Mouse (Mus musculus): ENCODE measurements around the gene Tmem131l. TPM values are rescaled to one million over a fixed set of nuclear protein-coding genes. Genes with fewer than 3 reads are reported as not detected.
A peak's percentile ranks its signal among the peaks of the same experiment; 100 is the strongest.

Tmem131l gene
- polyA plus RNA-seq, 1 experiment: 103 TPM

DNA sequence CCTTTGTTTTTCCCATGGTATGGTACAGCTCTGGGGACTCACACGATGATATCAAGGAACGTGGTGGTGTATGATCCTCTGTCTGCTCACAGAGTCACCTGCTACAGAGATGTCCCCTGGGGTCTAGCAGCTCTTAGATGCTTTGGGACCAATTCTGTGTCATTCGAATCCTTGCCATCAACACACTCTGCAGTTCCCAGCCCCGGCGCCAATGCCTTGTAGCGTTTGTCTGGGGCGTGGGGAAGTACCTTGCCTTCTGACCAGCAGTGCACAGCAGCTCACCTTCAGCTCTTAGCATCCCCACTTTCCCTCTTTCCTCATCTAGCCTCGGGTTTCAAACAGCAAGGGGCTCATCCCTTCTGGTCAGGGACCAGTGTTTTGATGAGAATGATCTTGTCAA lies 30.8 kb upstream of the Tmem131l start:
- TF ChIP-seq CTCF (IDR thresholded peaks at IDR 0.05; ENCODE audit: borderline replicate concordance, extremely low read depth, insufficient read depth, insufficient read length) (no peak), POLR2A (IDR thresholded peaks at IDR 0.05; ENCODE audit: borderline replicate concordance, extremely low read depth, insufficient read depth, insufficient read length, poor library complexity, severe bottlenecking) (no peak)
- DNase-seq (ENCODE audit: low read depth): no peak

DNA sequence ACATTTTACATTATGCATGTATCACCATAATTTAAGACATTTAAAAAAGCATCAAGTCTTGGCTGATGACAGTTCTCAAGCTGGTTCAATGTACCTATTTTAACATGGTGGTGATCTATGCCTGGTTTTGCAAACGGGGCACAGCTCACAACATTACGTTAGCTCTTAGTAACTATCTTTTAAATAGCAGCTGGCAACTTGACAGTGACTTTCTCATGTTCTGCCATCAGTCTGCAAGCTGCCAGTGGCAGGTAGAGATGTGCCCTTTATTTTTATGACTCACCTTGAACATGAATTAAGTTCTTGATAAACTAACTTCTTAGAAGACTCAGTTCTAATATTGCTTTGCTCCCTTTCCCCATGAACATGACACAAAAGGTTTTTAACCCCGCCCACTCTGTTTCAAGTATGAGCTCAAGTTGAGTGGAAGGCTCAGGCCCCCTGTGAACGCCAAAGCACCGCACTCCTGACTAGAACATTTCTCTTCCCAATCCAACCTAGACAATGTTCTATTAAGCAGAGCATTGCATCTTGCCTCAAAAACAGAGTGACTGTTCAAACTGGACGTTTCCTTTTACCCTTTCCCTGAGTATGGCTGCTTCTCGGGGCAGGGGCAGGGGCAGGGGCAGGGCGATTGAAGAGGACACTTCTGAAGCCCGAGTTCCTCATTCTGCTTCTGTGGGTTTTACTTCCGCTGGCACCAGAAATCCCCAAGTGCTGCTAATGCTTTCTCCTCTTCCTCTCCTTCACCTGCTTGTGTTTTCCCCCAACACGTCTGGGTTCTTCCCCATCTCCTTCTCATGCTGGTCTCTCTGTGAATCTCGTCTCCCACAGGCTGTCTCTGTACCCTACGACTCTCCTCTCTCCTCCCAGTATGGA lies 29.1 kb upstream of the Tmem131l start:
- DNase-seq (ENCODE audit: low read depth): no peak
- TF ChIP-seq POLR2A (IDR thresholded peaks at IDR 0.05; ENCODE audit: borderline replicate concordance, extremely low read depth, insufficient read depth, insufficient read length, poor library complexity, severe bottlenecking) (no peak), CTCF (IDR thresholded peaks at IDR 0.05; ENCODE audit: borderline replicate concordance, extremely low read depth, insufficient read depth, insufficient read length) (no peak)

DNA sequence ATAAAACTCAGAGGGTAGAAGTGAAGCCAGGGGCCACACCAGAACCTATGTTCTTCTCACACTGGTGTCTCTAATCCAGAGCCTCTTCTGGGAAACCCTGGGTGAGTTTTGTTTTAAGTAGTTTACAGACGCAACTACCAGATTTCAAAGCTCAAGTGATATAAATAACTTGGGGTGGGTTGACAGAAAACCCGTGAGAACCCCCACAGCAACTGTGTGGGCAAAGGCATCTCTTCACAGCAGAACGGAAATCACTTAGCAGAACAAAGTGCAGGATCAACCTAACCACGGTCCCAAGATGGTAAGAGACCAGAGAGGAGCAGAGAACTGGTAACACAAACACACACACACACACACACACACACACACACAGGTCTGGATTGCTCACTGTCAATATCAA lies 25.9 kb upstream of the Tmem131l start:
- no peak for DNase-seq (ENCODE audit: low read depth)
- TF ChIP-seq POLR2A (IDR thresholded peaks at IDR 0.05; ENCODE audit: borderline replicate concordance, extremely low read depth, insufficient read depth, insufficient read length, poor library complexity, severe bottlenecking) (no peak), CTCF (IDR thresholded peaks at IDR 0.05; ENCODE audit: borderline replicate concordance, extremely low read depth, insufficient read depth, insufficient read length) (no peak)

DNA sequence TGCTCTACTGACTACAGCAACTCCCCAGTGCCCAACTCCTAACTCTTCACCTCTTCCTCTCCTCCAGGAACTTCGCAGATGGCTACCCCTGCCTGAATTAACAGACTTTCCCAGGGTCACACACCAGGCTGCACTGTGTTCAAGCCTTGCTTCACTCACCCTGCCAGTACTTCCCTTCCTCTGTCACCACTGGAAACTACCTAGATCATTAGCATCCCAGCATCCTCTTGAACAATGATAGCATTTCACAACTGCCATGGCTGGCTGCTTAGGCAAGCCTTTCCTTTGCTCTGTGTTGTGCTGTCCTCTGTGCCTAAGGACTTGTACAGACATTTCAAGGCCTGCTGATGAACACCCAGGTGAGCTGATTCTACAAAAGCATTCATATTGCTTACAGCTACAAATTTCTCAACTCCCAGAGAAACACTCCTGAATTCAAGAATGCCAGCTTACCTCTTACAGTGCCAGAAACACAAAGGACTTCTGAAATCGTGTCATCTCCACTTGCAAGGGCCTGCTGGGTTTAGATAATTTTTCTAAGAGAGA lies 23.5 kb upstream of the Tmem131l start:
- peak; percentile 17 for DNase-seq (ENCODE audit: low read depth)
- TF ChIP-seq POLR2A (IDR thresholded peaks at IDR 0.05; ENCODE audit: borderline replicate concordance, extremely low read depth, insufficient read depth, insufficient read length, poor library complexity, severe bottlenecking) (no peak), CTCF (IDR thresholded peaks at IDR 0.05; ENCODE audit: borderline replicate concordance, extremely low read depth, insufficient read depth, insufficient read length) (no peak)

DNA sequence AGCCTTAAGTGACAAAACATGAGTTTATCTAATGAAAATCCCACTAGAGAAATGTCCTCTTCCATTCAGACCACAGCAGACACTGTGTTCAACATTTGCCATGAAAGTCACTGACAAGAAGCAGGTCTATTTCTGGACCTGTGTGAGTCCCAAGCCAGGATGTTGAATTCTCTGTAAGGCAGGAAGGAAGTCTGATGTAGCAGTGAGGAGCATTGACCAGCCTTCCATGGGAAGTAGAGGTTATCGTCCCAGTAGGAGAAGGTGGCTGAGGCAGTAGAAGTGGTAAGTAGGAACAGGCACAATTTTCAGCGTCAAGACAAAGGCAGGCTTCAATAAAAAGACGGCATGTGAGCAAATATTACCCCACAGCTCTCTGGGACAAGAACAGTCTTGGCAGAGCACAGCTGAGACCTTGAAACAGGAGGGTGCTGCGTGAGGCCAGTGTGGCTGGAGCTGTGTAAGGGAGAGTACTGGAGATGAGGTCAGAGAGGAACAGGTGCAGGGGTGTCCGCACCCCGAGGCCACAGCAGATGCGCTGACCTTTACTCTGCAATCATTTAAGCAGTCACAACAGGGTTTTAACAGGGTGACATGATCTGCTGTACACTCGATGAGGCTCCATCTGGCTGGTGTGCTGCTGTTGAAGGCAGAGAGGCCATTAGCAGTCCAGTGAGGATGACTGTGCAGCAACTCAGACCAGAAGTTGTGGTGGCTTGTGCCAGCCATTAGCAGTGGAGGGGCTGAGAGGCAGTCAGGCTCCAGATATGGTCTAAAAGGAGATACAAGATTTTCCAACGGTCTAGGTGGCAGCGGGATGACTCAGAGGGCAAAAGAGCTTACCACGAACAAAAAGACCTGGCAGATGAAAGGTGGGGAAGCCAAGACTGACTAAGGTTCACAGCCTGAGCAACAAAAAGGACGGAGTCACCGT lies 21.8 kb upstream of the Tmem131l start:
- no peak for TF ChIP-seq POLR2A (IDR thresholded peaks at IDR 0.05; ENCODE audit: borderline replicate concordance, extremely low read depth, insufficient read depth, insufficient read length, poor library complexity, severe bottlenecking)
- TF ChIP-seq CTCF (IDR thresholded peaks at IDR 0.05; ENCODE audit: borderline replicate concordance, extremely low read depth, insufficient read depth, insufficient read length): no peak
- DNase-seq (ENCODE audit: low read depth): no peak

DNA sequence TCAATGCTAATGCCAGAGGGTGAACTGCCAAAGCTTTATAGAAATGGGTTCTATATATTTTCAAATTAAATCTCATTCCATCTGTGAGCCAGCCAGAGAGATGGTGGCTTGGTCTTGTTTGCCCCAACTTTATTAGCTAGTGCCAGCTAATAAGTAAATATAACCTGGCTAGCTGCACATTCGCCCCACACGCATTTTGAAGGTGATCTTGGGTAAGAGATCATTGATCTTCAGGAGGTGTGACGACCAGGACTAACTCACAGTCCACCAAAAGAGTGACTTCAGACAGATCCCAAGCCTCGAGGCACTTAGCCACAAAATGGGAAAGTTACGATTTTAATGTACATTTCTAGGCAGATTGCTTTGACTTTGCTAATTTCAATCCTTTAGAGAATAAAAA lies 21.0 kb upstream of the Tmem131l start:
- TF ChIP-seq CTCF (IDR thresholded peaks at IDR 0.05; ENCODE audit: borderline replicate concordance, extremely low read depth, insufficient read depth, insufficient read length) (no peak), POLR2A (IDR thresholded peaks at IDR 0.05; ENCODE audit: borderline replicate concordance, extremely low read depth, insufficient read depth, insufficient read length, poor library complexity, severe bottlenecking) (no peak)
- no peak for DNase-seq (ENCODE audit: low read depth)

DNA sequence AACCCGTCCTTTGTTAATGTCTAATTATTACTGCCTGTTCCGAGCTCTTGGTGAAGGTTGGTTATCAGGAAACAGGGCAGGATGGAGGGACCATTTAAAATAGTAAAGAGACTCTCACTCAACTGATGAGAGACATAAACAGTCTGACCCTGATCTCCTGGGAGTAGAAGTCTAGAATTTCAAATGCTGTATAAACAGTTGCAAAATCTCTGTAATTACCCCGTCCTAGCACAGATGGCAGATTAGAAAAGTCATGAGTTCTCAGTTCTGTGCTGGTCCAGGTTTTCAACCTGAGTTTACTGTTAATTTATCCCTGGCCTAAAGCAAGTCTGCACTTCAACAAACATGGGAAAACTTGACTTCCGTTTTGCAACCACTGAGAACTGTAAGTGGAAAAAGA lies 20.2 kb upstream of the Tmem131l start:
- TF ChIP-seq POLR2A (IDR thresholded peaks at IDR 0.05; ENCODE audit: borderline replicate concordance, extremely low read depth, insufficient read depth, insufficient read length, poor library complexity, severe bottlenecking): no peak
- no peak for TF ChIP-seq CTCF (IDR thresholded peaks at IDR 0.05; ENCODE audit: borderline replicate concordance, extremely low read depth, insufficient read depth, insufficient read length)
- peak; percentile 26 for DNase-seq (ENCODE audit: low read depth)

DNA sequence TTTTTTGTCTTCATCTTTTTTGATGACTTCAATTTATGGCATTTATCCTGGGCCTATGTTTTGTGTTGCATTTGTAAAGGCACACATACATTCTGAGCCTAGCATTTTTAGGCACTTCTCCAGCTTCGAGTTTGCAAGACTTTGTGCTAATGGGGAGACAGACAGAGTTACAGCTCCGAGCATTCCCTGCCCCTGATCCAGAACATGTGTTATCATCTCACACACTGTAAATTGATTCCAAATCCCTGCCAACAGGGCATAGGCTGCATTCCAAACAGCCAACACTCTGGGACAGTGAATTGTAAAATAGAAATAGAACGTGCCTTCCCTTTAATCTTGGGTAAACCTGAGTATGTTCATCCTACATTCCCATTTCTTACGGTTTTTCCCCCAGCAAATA lies 19.7 kb upstream of the Tmem131l start:
- peak; percentile 82 for DNase-seq (ENCODE audit: low read depth)
- TF ChIP-seq CTCF (IDR thresholded peaks at IDR 0.05; ENCODE audit: borderline replicate concordance, extremely low read depth, insufficient read depth, insufficient read length): no peak
- no peak for TF ChIP-seq POLR2A (IDR thresholded peaks at IDR 0.05; ENCODE audit: borderline replicate concordance, extremely low read depth, insufficient read depth, insufficient read length, poor library complexity, severe bottlenecking)

DNA sequence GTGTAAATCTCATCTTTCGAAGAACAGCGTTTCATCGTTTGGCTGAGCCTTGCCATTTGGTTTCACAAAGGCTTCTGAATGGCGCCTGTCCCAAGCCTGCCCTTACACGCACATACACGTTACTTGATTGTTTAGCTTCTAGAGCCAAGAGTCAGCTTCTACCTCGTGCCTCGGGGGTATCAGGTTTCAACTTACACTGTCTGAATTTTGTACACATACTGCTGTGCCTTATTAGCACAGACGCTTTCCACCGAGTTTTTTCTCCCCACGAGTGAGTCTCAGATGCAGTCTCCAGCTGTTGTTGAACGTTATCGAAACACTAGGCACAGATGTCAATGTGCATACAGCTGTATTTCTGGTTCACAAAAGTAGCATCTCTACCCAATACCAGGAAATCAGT lies 19.3 kb upstream of the Tmem131l start:
- DNase-seq (ENCODE audit: low read depth): peak; percentile 63
- TF ChIP-seq POLR2A (IDR thresholded peaks at IDR 0.05; ENCODE audit: borderline replicate concordance, extremely low read depth, insufficient read depth, insufficient read length, poor library complexity, severe bottlenecking): no peak
- no peak for TF ChIP-seq CTCF (IDR thresholded peaks at IDR 0.05; ENCODE audit: borderline replicate concordance, extremely low read depth, insufficient read depth, insufficient read length)

DNA sequence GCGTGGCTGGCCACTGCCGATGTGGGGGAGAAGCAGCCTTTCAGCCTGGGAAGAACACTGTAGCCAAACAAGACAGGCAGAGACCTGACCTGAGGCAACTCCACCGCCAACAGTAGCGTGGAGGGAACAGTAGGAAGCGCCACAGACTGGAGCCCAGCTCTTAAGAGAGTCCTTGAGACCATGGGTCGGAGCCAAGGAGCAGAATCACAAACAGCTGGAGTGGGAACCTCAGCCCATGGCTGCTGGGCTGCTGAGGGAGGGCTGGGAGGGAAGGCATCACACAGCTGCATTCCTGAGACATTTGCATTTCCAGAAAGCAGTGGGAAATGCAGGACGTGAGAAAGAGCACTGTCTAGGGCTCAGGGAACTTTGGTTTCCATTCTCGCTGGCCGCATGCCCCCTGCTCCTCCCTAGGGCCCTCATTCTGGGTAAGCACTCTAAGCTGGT lies 8.8 kb upstream of the Tmem131l start:
- TF ChIP-seq POLR2A (IDR thresholded peaks at IDR 0.05; ENCODE audit: borderline replicate concordance, extremely low read depth, insufficient read depth, insufficient read length, poor library complexity, severe bottlenecking) (no peak), CTCF (IDR thresholded peaks at IDR 0.05; ENCODE audit: borderline replicate concordance, extremely low read depth, insufficient read depth, insufficient read length) (no peak)
- DNase-seq (ENCODE audit: low read depth): peak; percentile 48

DNA sequence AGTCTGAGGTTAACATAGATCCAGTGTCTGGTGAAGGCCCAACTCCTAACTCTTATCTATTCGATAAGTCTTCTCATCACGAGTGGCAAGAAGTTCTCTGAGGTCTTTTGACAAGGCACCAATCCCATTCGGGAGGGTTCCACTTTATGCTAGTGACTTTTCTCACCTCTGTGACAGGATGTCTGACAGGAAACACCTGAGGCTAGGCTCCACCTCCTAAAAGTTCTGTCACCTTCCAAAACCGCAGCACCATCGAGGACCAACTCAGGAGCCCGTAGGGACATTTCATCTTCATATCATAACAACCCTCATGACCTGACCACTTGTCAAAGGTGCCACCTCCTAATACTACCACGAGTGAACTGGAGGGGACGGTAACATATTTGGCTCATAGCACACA lies 6.2 kb upstream of the Tmem131l start:
- DNase-seq (ENCODE audit: low read depth): no peak
- TF ChIP-seq CTCF (IDR thresholded peaks at IDR 0.05; ENCODE audit: borderline replicate concordance, extremely low read depth, insufficient read depth, insufficient read length) (no peak), POLR2A (IDR thresholded peaks at IDR 0.05; ENCODE audit: borderline replicate concordance, extremely low read depth, insufficient read depth, insufficient read length, poor library complexity, severe bottlenecking) (no peak)
